Mouse (Mus musculus) brain, embryonic 14.5 days (tissue): ENCODE measurements around the gene Traf7.

Source experiments
- CTCF ChIP-seq: fragments of 200-500 bp; IDR thresholded peaks from 2 replicates; pipeline ENCODE4 v1.5.1; 2012; ENCODE audit warnings: inconsistent platforms, mild to moderate bottlenecking, moderate library complexity, borderline replicate concordance; ENCODE audit not compliant: insufficient read depth, insufficient read length; ENCODE audit errors: extremely low read depth
- POLR2A ChIP-seq: fragments of 200-500 bp; IDR thresholded peaks from 2 replicates; pipeline ENCODE4 v1.6.1; 2012; ENCODE audit warnings: mild to moderate bottlenecking, inconsistent platforms, borderline replicate concordance; ENCODE audit not compliant: poor library complexity, insufficient read depth, insufficient read length, severe bottlenecking; ENCODE audit errors: extremely low read depth

DNA sequence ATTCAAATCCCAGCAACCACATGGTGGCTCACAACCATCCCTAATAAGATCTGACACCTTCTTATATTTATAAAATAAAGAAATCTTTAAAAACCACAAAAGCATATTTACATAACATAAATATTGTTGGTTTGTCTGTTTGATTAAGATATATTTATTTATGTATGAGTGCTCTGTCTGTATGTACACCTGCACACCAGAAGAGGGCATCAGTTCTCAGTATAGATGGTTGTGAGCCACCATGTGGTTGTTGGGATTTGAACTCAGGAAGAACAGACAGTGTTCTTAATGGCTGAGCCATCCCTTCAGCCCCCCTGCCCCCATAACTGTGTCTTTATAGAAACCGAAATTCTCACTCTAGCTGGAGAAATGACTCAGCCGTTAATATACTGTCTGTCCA is 17.5 kb upstream of the Traf7 start:
- TF ChIP-seq CTCF (no peak), POLR2A (no peak)
